Mouse (Mus musculus): ENCODE measurements around the gene Pfdn6. TPM values are rescaled to one million over a fixed set of nuclear protein-coding genes. Genes with fewer than 3 reads are reported as not detected.

Pfdn6 gene
- polyA plus RNA-seq, 1 experiment from 2014 or later: 190 TPM

- peak overlapping the region; percentile 95 for H3K27ac ChIP-seq (ENCODE audit: low read depth, low read length)
- peak overlapping the region; percentile 99 for H3K4me2 ChIP-seq (ENCODE audit: low read depth)
- WGBS: under 1% methylated on average over 44 of the region's 45 CpGs
- H3K9me3 ChIP-seq (ENCODE audit: control insufficient read depth, low read length): no peaks in the 10 kb centered on the region
- 0 out of 2 replicates have a peak, but pooled peaks have one; percentile 3 for ATAC-seq (ENCODE audit: insufficient read depth, low FRiP score, low TSS enrichment)
- peaks cover 6% of the 10 kb centered on the region for H3K36me3 ChIP-seq (ENCODE audit: control insufficient read depth, insufficient read depth, low read length)
- H3K4me1 ChIP-seq (ENCODE audit: control insufficient read depth, insufficient read depth, low read length): peaks cover 9% of the 10 kb centered on the region; the same call in 1 of the 2 replicates
- peak; percentile 33 for DNase-seq (ENCODE audit: low spot score)
- H3K27me3 ChIP-seq (ENCODE audit: control insufficient read depth, insufficient read depth, low read length): no peaks in the 10 kb centered on the region
- H3K9ac ChIP-seq (ENCODE audit: low read length): peak overlapping the region; percentile 88
- H3K4me3 ChIP-seq (ENCODE audit: low read depth, low read length): peak overlapping the region; percentile 91
Observed at GRCm38 (mm10) chr17:33930280-33931158, 9.6 kb downstream of the Pfdn6 start.

- no peaks in the 10 kb centered on the region for H3K27me3 ChIP-seq (ENCODE audit: control insufficient read depth, insufficient read depth, low read length)
- DNase-seq (ENCODE audit: low spot score) (peak; percentile 97), ATAC-seq (ENCODE audit: insufficient read depth, low FRiP score, low TSS enrichment) (peak; percentile 83)
- peak within 1 kb of the TSS; percentile 88 for H3K9ac ChIP-seq (ENCODE audit: low read length)
- peak within 1 kb of the TSS; percentile 99 for H3K4me2 ChIP-seq (ENCODE audit: low read depth)
- peak within 1 kb of the TSS; percentile 91 for H3K4me3 ChIP-seq (ENCODE audit: low read depth, low read length)
- peak within 1 kb of the TSS; percentile 95 for H3K27ac ChIP-seq (ENCODE audit: low read depth, low read length)
- peaks cover 5% of the 10 kb centered on the region; the same call in 1 of the 2 replicates for H3K36me3 ChIP-seq (ENCODE audit: control insufficient read depth, insufficient read depth, low read length)
- WGBS: under 1% methylated on average over 71 of the region's 80 CpGs
- no peaks in the 10 kb centered on the region for H3K9me3 ChIP-seq (ENCODE audit: control insufficient read depth, low read length)
- peaks cover 9% of the 10 kb centered on the region; the same call in 1 of the 2 replicates for H3K4me1 ChIP-seq (ENCODE audit: control insufficient read depth, insufficient read depth, low read length)
Observed at GRCm38 (mm10) chr17:33929371-33930279, 10.5 kb downstream of the Pfdn6 start, which contains the start of gene Rgl2. Gene Rgl2 (plus strand): TSS chr17:33929543.

- Histone ChIP-seq H3K4me3 (ENCODE audit: low read depth, low read length) (peak overlapping the region; percentile 91), H3K9me3 (ENCODE audit: control insufficient read depth, low read length) (no peaks in the 10 kb centered on the region), H3K4me2 (ENCODE audit: low read depth) (peak overlapping the region; percentile 99), H3K27ac (ENCODE audit: low read depth, low read length) (no peak overlapping the region), H3K27me3 (ENCODE audit: control insufficient read depth, insufficient read depth, low read length) (no peaks in the 10 kb centered on the region), H3K9ac (ENCODE audit: low read length) (peak overlapping the region; percentile 67), H3K36me3 (ENCODE audit: control insufficient read depth, insufficient read depth, low read length) (peaks cover 4% of the 10 kb centered on the region; the same call in 1 of the 2 replicates), H3K4me1 (ENCODE audit: control insufficient read depth, insufficient read depth, low read length) (peaks cover 9% of the 10 kb centered on the region; the same call in 1 of the 2 replicates)
- no peak for DNase-seq (ENCODE audit: low spot score)
- no peak for ATAC-seq (ENCODE audit: insufficient read depth, low FRiP score, low TSS enrichment)
- WGBS: 63% methylated on average over 21 of the region's 21 CpGs
Observed at GRCm38 (mm10) chr17:33928251-33928947, 11.7 kb downstream of the Pfdn6 start.

GRCm38 (mm10) chr17:33926207-33926932, 13.8 kb downstream of the Pfdn6 start:
- Histone ChIP-seq H3K9me3 (ENCODE audit: control insufficient read depth, low read length) (no peaks in the 10 kb centered on the region), H3K9ac (ENCODE audit: low read length) (no peak overlapping the region), H3K4me1 (ENCODE audit: control insufficient read depth, insufficient read depth, low read length) (peaks cover 9% of the 10 kb centered on the region; the same call in 1 of the 2 replicates), H3K27ac (ENCODE audit: low read depth, low read length) (no peak overlapping the region), H3K27me3 (ENCODE audit: control insufficient read depth, insufficient read depth, low read length) (no peaks in the 10 kb centered on the region), H3K4me2 (ENCODE audit: low read depth) (no peak overlapping the region), H3K36me3 (ENCODE audit: control insufficient read depth, insufficient read depth, low read length) (no peaks in the 10 kb centered on the region), H3K4me3 (ENCODE audit: low read depth, low read length) (no peak overlapping the region)
- no peak for ATAC-seq (ENCODE audit: insufficient read depth, low FRiP score, low TSS enrichment)
- 73% methylated on average over 17 of the region's 17 CpGs for WGBS
- DNase-seq (ENCODE audit: low spot score): no peak

GRCm38 (mm10) chr17:33925406-33926116, 14.6 kb downstream of the Pfdn6 start:
- DNase-seq (ENCODE audit: low spot score): no peak
- WGBS: 83% methylated on average over 20 of the region's 21 CpGs
- Histone ChIP-seq H3K27ac (ENCODE audit: low read depth, low read length) (no peak overlapping the region), H3K9ac (ENCODE audit: low read length) (no peak overlapping the region), H3K9me3 (ENCODE audit: control insufficient read depth, low read length) (no peaks in the 10 kb centered on the region), H3K27me3 (ENCODE audit: control insufficient read depth, insufficient read depth, low read length) (no peaks in the 10 kb centered on the region), H3K4me1 (ENCODE audit: control insufficient read depth, insufficient read depth, low read length) (0 out of 2 replicates have a peak, but pooled peaks cover under 1% of the 10 kb centered on the region), H3K36me3 (ENCODE audit: control insufficient read depth, insufficient read depth, low read length) (no peaks in the 10 kb centered on the region), H3K4me2 (ENCODE audit: low read depth) (no peak overlapping the region), H3K4me3 (ENCODE audit: low read depth, low read length) (no peak overlapping the region)
- no peak for ATAC-seq (ENCODE audit: insufficient read depth, low FRiP score, low TSS enrichment)

- Histone ChIP-seq H3K27me3 (ENCODE audit: control insufficient read depth, insufficient read depth, low read length) (no peaks in the 10 kb centered on the region), H3K9me3 (ENCODE audit: control insufficient read depth, low read length) (no peaks in the 10 kb centered on the region), H3K9ac (ENCODE audit: low read length) (no peak overlapping the region), H3K4me1 (ENCODE audit: control insufficient read depth, insufficient read depth, low read length) (peaks cover 6% of the 10 kb centered on the region; the same call in 1 of the 2 replicates), H3K27ac (ENCODE audit: low read depth, low read length) (no peak overlapping the region), H3K4me2 (ENCODE audit: low read depth) (no peak overlapping the region), H3K4me3 (ENCODE audit: low read depth, low read length) (no peak overlapping the region), H3K36me3 (ENCODE audit: control insufficient read depth, insufficient read depth, low read length) (no peaks in the 10 kb centered on the region)
- ATAC-seq (ENCODE audit: insufficient read depth, low FRiP score, low TSS enrichment) (no peak), DNase-seq (ENCODE audit: low spot score) (no peak)
- 86% methylated on average over 10 of the region's 10 CpGs for WGBS
Observed at GRCm38 (mm10) chr17:33924577-33925283, 15.4 kb downstream of the Pfdn6 start.

- H3K36me3 ChIP-seq (ENCODE audit: control insufficient read depth, insufficient read depth, low read length): no peaks in the 10 kb centered on the region; the same call in 1 of the 2 replicates
- DNase-seq (ENCODE audit: low spot score): no peak
- H3K4me1 ChIP-seq (ENCODE audit: control insufficient read depth, insufficient read depth, low read length): peaks cover 20% of the 10 kb centered on the region
- 87% methylated on average over 7 of the region's 7 CpGs for WGBS
- no peaks in the 10 kb centered on the region for H3K9me3 ChIP-seq (ENCODE audit: control insufficient read depth, low read length)
- no peak overlapping the region for H3K4me2 ChIP-seq (ENCODE audit: low read depth)
- no peak overlapping the region for H3K9ac ChIP-seq (ENCODE audit: low read length)
- H3K27me3 ChIP-seq (ENCODE audit: control insufficient read depth, insufficient read depth, low read length): no peaks in the 10 kb centered on the region
- no peak overlapping the region for H3K4me3 ChIP-seq (ENCODE audit: low read depth, low read length)
- no peak overlapping the region for H3K27ac ChIP-seq (ENCODE audit: low read depth, low read length)
- no peak for ATAC-seq (ENCODE audit: insufficient read depth, low FRiP score, low TSS enrichment)
Observed at GRCm38 (mm10) chr17:33921361-33921760, 18.8 kb downstream of the Pfdn6 start.

All from neural tube, embryonic 11.5 days (tissue).